Mouse (Mus musculus): ENCODE measurements around the gene Wdr83os. TPM values are rescaled to one million over a fixed set of nuclear protein-coding genes. Genes with fewer than 3 reads are reported as not detected.
A peak's percentile ranks its signal among the peaks of the same experiment; 100 is the strongest.

The Wdr83os gene
- polyA plus RNA-seq, 1 experiment from 2014 or later, result 123 TPM

DNA sequence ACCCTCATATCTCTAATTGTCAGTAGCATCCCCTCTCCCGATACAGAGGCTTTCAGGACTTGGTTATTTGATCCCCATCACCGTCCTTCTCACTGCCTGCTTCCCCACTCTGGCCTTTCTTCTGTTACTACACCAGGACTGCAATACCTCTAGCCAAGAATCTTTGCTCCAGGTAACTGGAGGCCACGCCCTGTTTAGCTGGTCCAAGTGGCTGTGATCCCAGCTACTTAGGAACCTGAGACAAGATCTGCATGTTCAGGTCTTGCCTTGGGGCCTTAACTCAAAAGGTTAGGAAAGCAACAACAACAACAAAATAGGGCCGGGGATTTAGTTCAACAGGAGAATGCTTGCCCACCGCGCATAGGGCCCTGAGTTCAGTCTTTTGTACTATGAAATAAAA is 36.9 kb upstream of the Wdr83os start:
- ATAC-seq (ENCODE audit: insufficient number of reproducible peaks, low FRiP score, low TSS enrichment, low read depth), result no peak
- Histone ChIP-seq H3K4me3 (replicated peaks) (no peak overlapping the region), H3K36me3 (peaks cover 78% of the 10 kb centered on the region), H3K9me3 (replicated peaks) (no peaks in the 10 kb centered on the region), H3K4me1 (peaks cover 10% of the 10 kb centered on the region), H3K4me2 (replicated peaks) (no peak overlapping the region), H3K27ac (replicated peaks) (no peak overlapping the region), H3K9ac (no peak overlapping the region), H3K27me3 (no peaks in the 10 kb centered on the region)
- WGBS, result 79% methylated on average over 6 of the region's 6 CpGs

DNA sequence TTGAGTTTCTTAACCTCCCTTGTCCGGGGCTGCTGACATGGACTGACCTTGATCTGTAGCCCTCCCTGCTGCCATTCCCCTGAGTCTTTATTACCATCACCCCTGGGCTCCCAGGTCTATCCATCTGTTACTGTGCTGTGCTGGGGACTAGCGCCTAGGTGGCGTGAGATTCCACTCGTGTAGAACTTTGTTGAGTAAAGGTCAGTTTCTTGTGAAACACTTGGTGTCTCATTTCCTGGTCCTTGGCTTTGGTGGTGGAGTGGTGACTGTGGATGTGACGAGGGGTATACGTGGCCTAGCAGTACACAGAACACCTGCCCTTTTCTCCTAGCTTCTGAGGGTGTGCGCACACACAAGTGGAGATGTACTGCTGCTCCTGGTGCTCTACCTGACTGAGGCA is 23.2 kb upstream of the Wdr83os start:
- peaks cover 19% of the 10 kb centered on the region for H3K4me1 ChIP-seq
- no peak overlapping the region for H3K4me3 ChIP-seq (replicated peaks)
- ATAC-seq (ENCODE audit: insufficient number of reproducible peaks, low FRiP score, low TSS enrichment, low read depth), result no peak
- no peak overlapping the region for H3K27ac ChIP-seq (replicated peaks)
- no peak overlapping the region for H3K9ac ChIP-seq
- no peak overlapping the region for H3K4me2 ChIP-seq (replicated peaks)
- 81% methylated on average over 7 of the region's 7 CpGs for whole genome bisulfite sequencing
- H3K36me3 ChIP-seq, result peaks cover 48% of the 10 kb centered on the region
- H3K9me3 ChIP-seq (replicated peaks), result no peaks in the 10 kb centered on the region
- no peaks in the 10 kb centered on the region for H3K27me3 ChIP-seq

DNA sequence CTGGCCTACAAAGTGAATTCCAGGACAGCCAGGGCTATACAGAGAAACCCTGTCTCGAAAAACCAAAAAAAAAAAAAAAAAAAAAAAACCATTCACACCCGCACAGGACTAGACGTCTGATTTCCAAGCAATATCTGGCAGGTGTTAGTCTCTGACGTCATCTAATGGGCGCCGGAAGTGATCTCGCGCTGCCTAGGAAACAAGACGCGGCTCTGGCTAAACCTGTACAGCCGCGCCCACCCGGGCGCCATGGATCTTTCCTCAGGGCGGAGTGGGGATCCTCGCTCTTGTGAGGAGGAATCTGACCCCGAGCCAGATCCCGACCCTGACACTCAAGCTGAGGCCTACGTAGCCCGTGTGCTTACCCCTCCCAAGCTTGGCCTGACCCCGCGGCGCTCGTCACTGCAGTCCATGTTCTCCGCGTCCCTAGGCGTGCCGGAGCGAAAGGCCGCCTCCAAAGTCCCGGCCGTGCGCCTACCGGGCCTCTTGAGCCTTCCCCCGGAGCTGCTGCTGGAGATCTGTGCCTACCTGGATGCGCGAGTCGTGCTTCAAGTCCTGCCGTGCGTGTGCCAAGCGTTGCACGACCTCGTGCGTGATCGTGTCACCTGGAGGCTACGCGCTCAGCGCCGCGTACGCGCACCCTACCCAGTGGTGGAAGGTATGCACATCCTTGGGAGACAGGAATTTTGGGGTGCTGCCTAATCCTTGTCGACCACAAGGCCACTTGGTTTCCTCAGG is 20.5 kb upstream of the Wdr83os start, which contains the start of gene Fbxw9:
Fbxw9 (plus strand) TSS at position 177 of the 738 bp plus-strand sequence.
- Histone ChIP-seq H3K27ac (replicated peaks) (peak within 1 kb of the TSS; percentile 60; the same call in 1 of the 2 replicates), H3K27me3 (no peaks in the 10 kb centered on the region), H3K4me3 (replicated peaks) (peak within 1 kb of the TSS; percentile 87), H3K4me2 (replicated peaks) (peak within 1 kb of the TSS; percentile 92), H3K9me3 (replicated peaks) (no peaks in the 10 kb centered on the region), H3K4me1 (peaks cover 19% of the 10 kb centered on the region), H3K9ac (peak within 1 kb of the TSS; percentile 69), H3K36me3 (peaks cover 33% of the 10 kb centered on the region)
- peak; percentile 84 for ATAC-seq (ENCODE audit: insufficient number of reproducible peaks, low FRiP score, low TSS enrichment, low read depth)
- WGBS, result under 1% methylated on average over 53 of the region's 53 CpGs

DNA sequence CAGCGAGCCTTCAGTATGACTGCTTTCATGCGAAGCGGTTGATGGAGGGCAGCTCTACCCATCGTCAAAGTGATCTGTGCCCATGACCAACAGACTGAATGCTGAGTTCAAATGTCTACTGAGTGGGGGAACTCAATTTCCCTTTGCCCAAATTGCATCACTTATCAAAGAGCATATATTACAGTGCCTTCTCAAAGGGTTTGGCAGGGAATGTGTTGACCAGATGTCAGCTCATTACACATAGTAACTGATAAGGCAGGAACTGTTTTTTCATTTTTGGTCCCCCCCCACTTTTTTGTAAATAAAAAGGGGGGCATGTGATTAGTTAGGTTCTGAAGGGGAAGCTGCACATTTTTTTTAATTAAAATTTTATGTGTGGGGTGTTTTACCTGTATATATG is 17.9 kb upstream of the Wdr83os start:
- Histone ChIP-seq H3K9me3 (replicated peaks) (no peaks in the 10 kb centered on the region), H3K4me2 (replicated peaks) (no peak overlapping the region), H3K4me1 (peaks cover 19% of the 10 kb centered on the region), H3K36me3 (peaks cover 30% of the 10 kb centered on the region; the same call in 1 of the 2 replicates), H3K27ac (replicated peaks) (no peak overlapping the region), H3K27me3 (no peaks in the 10 kb centered on the region), H3K4me3 (replicated peaks) (no peak overlapping the region), H3K9ac (no peak overlapping the region)
- WGBS, result 94% methylated on average over 4 of the region's 4 CpGs
- ATAC-seq (ENCODE audit: insufficient number of reproducible peaks, low FRiP score, low TSS enrichment, low read depth), result no peak

DNA sequence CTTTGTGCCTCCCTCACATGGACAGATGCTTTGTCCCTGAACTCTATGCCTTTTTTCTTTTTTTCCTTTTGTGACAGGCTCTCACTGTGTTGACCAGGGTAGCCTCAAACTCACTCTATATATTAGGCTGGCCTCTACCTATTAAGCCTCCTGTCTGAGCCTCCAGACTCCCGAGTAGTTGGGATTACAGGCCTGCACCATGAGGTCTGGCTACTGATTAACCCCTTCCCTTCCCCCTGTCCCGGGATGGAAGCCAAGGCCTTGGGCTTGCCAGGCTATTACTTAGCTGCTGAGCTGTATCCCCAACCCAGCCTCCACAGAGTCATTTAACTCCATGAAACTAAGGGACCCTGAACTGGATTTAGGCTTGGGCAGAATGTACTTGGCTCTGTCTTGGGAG is 15.3 kb upstream of the Wdr83os start:
- Histone ChIP-seq H3K36me3 (peaks cover 35% of the 10 kb centered on the region), H3K9ac (no peak overlapping the region), H3K4me1 (peaks cover 18% of the 10 kb centered on the region), H3K4me3 (replicated peaks) (no peak overlapping the region), H3K27me3 (no peaks in the 10 kb centered on the region), H3K4me2 (replicated peaks) (no peak overlapping the region), H3K9me3 (replicated peaks) (no peaks in the 10 kb centered on the region), H3K27ac (replicated peaks) (no peak overlapping the region)
- 39% methylated on average over 2 of the region's 2 CpGs for WGBS
- ATAC-seq (ENCODE audit: insufficient number of reproducible peaks, low FRiP score, low TSS enrichment, low read depth), result no peak

DNA sequence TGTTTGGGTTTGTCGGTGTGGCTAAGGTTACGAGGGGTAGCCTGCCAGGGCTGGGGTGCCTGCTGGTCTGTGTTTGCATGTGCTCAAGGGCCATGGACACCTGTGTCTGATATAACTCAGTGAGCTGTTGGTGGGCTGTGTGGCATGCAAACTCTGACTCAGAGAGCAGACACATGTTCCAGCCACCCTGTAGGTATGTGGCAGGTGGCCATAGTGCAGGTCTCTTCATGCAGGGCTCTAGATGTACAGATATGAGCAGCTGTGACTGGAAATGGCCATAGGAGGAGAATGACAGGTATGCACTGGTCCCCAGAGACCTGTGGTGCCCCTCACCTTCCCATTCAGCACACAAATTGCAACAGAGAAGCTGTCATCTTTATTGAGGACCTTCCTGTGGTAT is 13.4 kb upstream of the Wdr83os start:
- ATAC-seq (ENCODE audit: insufficient number of reproducible peaks, low FRiP score, low TSS enrichment, low read depth), result no peak
- Histone ChIP-seq H3K4me1 (peaks cover under 1% of the 10 kb centered on the region; the same call in 1 of the 2 replicates), H3K27me3 (no peaks in the 10 kb centered on the region), H3K4me2 (replicated peaks) (no peak overlapping the region), H3K9ac (no peak overlapping the region), H3K9me3 (replicated peaks) (no peaks in the 10 kb centered on the region), H3K27ac (replicated peaks) (no peak overlapping the region), H3K4me3 (replicated peaks) (no peak overlapping the region), H3K36me3 (peaks cover 35% of the 10 kb centered on the region)
- WGBS, result 82% methylated on average over 2 of the region's 2 CpGs

DNA sequence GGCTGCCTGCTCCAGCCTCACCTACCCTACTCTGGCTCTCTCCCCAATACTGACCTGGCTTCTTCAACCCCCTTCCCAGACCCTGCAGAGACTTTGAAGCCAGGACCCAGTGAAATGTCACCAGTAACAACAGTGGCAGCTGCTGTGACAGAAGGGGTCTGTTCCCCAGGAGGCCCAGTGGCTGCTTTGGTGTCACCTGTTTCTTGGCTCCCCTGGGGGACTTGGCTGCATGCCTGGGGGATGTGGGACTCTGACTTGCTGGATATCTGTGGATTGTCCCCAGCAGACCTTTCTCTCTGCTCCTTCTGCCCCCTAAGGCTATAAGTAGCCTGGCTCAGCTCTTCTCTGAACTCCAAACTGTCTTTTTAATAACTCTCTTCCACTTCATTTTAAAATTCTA is 12.6 kb upstream of the Wdr83os start, which contains the start of gene Gm5741:
Gm5741 (minus strand) TSS at position 1 of the 400 bp plus-strand sequence.
- Histone ChIP-seq H3K36me3 (peaks cover 35% of the 10 kb centered on the region), H3K4me2 (replicated peaks) (no peak within 1 kb of the TSS), H3K4me3 (replicated peaks) (no peak within 1 kb of the TSS), H3K9me3 (replicated peaks) (no peaks in the 10 kb centered on the region), H3K27me3 (no peaks in the 10 kb centered on the region), H3K9ac (no peak within 1 kb of the TSS), H3K4me1 (peaks cover 7% of the 10 kb centered on the region; the same call in 1 of the 2 replicates), H3K27ac (replicated peaks) (no peak within 1 kb of the TSS)
- ATAC-seq (ENCODE audit: insufficient number of reproducible peaks, low FRiP score, low TSS enrichment, low read depth), result no peak

DNA sequence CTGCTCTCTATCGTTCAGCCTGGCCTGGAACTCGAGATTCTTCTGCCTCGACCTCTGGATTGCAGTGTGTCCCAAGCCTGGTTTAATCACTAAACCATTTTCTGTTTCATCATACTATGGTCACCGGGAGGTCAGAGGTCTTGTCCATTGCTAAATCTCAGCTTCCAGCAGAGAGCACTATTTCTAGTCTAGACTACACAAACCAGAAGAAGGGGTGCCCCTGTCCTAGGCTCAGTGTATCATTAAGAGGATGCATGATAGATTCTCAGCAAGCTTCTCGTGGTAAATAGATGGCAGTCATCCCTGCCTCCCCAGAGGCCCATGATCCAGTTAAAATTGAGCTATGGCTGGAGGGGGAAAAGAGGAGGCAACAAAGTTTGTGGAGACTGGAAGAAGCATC is 9.5 kb upstream of the Wdr83os start:
- H3K27me3 ChIP-seq, result no peaks in the 10 kb centered on the region
- peaks cover 10% of the 10 kb centered on the region; the same call in 1 of the 2 replicates for H3K4me1 ChIP-seq
- H3K27ac ChIP-seq (replicated peaks), result peak overlapping the region; percentile 97; the same call in 1 of the 2 replicates
- H3K9me3 ChIP-seq (replicated peaks), result no peaks in the 10 kb centered on the region
- WGBS, result 75% methylated on average over 5 of the region's 5 CpGs
- no peak for ATAC-seq (ENCODE audit: insufficient number of reproducible peaks, low FRiP score, low TSS enrichment, low read depth)
- H3K9ac ChIP-seq, result no peak overlapping the region
- peak overlapping the region; percentile 80 for H3K4me2 ChIP-seq (replicated peaks)
- H3K4me3 ChIP-seq (replicated peaks), result peak overlapping the region; percentile 98
- H3K36me3 ChIP-seq, result peaks cover 44% of the 10 kb centered on the region

DNA sequence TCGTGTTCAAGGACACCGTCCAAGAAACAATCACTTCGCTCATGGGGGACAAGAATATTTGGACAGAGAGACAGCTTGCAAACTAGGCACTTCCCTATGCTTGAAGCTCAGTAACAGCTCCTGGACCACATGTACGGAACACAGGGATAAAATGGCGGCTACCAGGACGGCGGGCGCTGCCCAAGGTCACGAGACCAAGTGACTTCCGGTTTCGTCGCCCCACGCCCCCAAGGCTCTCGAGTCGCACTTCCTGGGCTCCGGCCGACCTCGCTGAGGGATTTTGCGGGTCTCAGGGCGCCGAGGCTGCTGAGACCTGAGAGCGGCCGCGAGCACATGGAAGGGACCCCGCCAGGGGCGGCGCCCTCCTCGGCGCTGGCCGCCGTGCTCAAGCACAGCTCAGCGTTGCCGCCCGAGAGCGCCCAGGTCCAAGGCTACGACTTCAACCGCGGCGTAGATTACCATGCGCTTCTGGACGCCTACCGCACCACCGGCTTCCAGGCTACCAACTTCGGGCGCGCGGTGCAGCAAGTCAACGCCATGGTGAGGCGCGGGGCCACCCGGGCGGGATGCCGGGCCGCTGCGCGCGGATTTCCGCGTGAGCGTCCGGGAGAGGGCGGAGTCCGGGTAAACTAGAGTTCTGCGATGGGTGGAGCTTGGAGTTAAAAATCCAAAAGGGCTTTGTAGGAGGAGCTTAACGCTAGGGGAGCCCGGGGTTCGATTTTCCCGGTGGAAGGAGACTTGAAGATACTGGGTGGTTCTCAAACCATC is 8.8 kb upstream of the Wdr83os start, which contains the start of gene Dhps:
Dhps (plus strand) TSS at position 244 of the 768 bp plus-strand sequence.
- H3K27ac ChIP-seq (replicated peaks), result peak within 1 kb of the TSS; percentile 97
- under 1% methylated on average over 68 of the region's 68 CpGs for WGBS

DNA sequence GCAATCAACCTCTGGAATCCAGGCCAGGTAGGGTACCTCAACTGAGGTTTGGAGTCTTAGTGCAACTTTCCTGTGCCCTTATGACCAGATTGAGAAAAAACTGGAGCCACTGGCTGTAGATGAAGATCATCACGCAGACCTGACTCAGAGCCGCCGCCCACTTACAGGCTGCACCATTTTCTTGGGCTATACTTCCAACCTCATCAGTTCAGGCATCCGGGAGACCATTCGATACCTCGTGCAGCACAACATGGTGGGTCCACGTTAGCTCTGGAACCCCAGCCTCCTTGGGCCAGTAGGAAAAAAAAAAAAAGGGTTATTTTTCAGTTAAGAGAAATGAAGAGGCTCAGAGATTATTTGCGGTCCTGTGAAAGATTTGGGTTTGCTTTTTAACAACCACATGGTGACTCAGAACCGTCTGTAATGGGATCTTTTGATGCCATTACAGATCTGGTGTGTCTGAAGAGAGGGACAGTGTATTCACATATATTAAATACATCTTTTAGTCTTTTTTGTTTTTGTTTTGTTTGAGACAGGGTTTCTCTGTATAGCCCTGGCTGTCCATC is 8.1 kb upstream of the Wdr83os start:
- Histone ChIP-seq H3K27ac (replicated peaks) (peak overlapping the region; percentile 97), H3K4me1 (peaks cover 10% of the 10 kb centered on the region; the same call in 1 of the 2 replicates), H3K36me3 (peaks cover 43% of the 10 kb centered on the region), H3K27me3 (no peaks in the 10 kb centered on the region), H3K9me3 (replicated peaks) (no peaks in the 10 kb centered on the region), H3K9ac (peak overlapping the region; percentile 91), H3K4me3 (replicated peaks) (peak overlapping the region; percentile 98), H3K4me2 (replicated peaks) (peak overlapping the region; percentile 80)
- ATAC-seq (ENCODE audit: insufficient number of reproducible peaks, low FRiP score, low TSS enrichment, low read depth), result no peak
- WGBS, result 30% methylated on average over 9 of the region's 9 CpGs

More for the DNA sequence above, 8.8 kb upstream of the Wdr83os start, which contains the start of gene Dhps:
- Histone ChIP-seq H3K4me3 (replicated peaks) (peak within 1 kb of the TSS; percentile 98), H3K4me1 (peaks cover 10% of the 10 kb centered on the region; the same call in 1 of the 2 replicates), H3K9ac (peak within 1 kb of the TSS; percentile 91), H3K9me3 (replicated peaks) (no peaks in the 10 kb centered on the region), H3K27me3 (no peaks in the 10 kb centered on the region), H3K4me2 (replicated peaks) (peak within 1 kb of the TSS; percentile 80), H3K36me3 (peaks cover 46% of the 10 kb centered on the region)
- ATAC-seq (ENCODE audit: insufficient number of reproducible peaks, low FRiP score, low TSS enrichment, low read depth), result peak; percentile 87

Measured in embryonic facial prominence, embryonic 15.5 days (tissue).